Mouse (Mus musculus) midbrain, postnatal 0 days (tissue): ENCODE measurements around the gene Slc9a3. TPM values are rescaled to one million over a fixed set of nuclear protein-coding genes. Genes with fewer than 3 reads are reported as not detected.

Experiments used
- ATAC-seq: fragments of 200-750 bp; cut with Nextera tagmentation; 2 replicates; pipeline ENCODE4 v1.8.0; 2017; ENCODE audit warnings: moderate number of reproducible peaks, mild to moderate bottlenecking, moderate TSS enrichment, moderate library complexity; ENCODE audit not compliant: low FRiP score
- DNase-seq: peaks from one replicate; pipeline ENCODE4 v3.0.0-alpha.2; 2015; ENCODE audit warnings: low spot score
- H3K27ac ChIP-seq: fragments of 300-500 bp; sonication (generic); 2 replicates; pipeline ENCODE4 v1.5.1; 2014; ENCODE audit warnings: low read depth, mild to moderate bottlenecking, low read length, mixed read lengths
- H3K27me3 ChIP-seq: fragments of 300-500 bp; sonication (generic); 2 replicates; pipeline ENCODE4 v1.6.1; 2014; ENCODE audit warnings: low read length, control low read depth, mixed read lengths; ENCODE audit not compliant: insufficient read depth
- H3K36me3 ChIP-seq: fragments of 300-500 bp; sonication (generic); 2 replicates; pipeline ENCODE4 v1.6.1; 2014; ENCODE audit warnings: low read length, control low read depth, mixed read lengths; ENCODE audit not compliant: insufficient read depth
- H3K4me1 ChIP-seq: fragments of 300-500 bp; sonication (generic); 2 replicates; pipeline ENCODE4 v1.6.1; 2014; ENCODE audit warnings: mild to moderate bottlenecking, control low read depth, antibody characterized with exemption, low read length, mixed read lengths; ENCODE audit not compliant: insufficient read depth
- H3K4me2 ChIP-seq: fragments of 300-500 bp; sonication (generic); 2 replicates; pipeline ENCODE4 v1.6.1; 2014; ENCODE audit warnings: low read depth, mild to moderate bottlenecking, low read length, mixed read lengths; ENCODE audit not compliant: poor library complexity, severe bottlenecking
- H3K4me3 ChIP-seq: fragments of 300-500 bp; sonication (generic); 2 replicates; pipeline ENCODE4 v1.5.1; 2014; ENCODE audit warnings: low read depth, mild to moderate bottlenecking, low read length, moderate library complexity
- H3K9ac ChIP-seq: fragments of 300-500 bp; sonication (generic); replicated peaks from 2 replicates; pipeline ENCODE4 v1.6.1; 2014; ENCODE audit warnings: mild to moderate bottlenecking, low read length, moderate library complexity, mixed read lengths; ENCODE audit not compliant: poor library complexity, severe bottlenecking
- H3K9me3 ChIP-seq: fragments of 300-500 bp; sonication (generic); 2 replicates; pipeline ENCODE4 v1.6.1; 2016; ENCODE audit warnings: low read length, control low read depth
- CTCF ChIP-seq: IDR thresholded peaks from 2 replicates; pipeline ENCODE4 v1.5.1; 2016; ENCODE audit warnings: antibody characterized with exemption, mild to moderate bottlenecking
- WGBS: fragments of 180-500 bp; shearing (Covaris S2); extraction: QIAGEN DNeasy Blood & Tissue Kit; methylation state at CpG from one replicate; pipeline ENCODE4 v1.1.7; 2014; 5-methylcytosine and 5-hydroxymethylcytosine counted together
- polyA plus RNA-seq: library from polyadenylated mRNA; unstranded; fragments of >200 nt; fragmentation: Nextera tagmentation; extraction: Ambion mirVana; gene quantifications from 2 replicates; pipeline ENCODE4 v1.2.1, GENCODE M21; 2015
- total RNA-seq: library from RNA; depleted of rRNA; stranded (reverse); fragments of >200 nt; gene quantifications from 2 replicates; pipeline ENCODE4 v1.2.3, GENCODE M21; 2014

The Slc9a3 gene
- total and polyA plus RNA-seq, 2 experiments from 2014 or later: 0.49 to 1.1 TPM

- ATAC-seq (no peak), DNase-seq (peak; percentile 8)
- Histone ChIP-seq H3K9ac (no peak overlapping the region), H3K27ac (no peak overlapping the region), H3K4me3 (no peak overlapping the region), H3K4me1 (no peaks in the 10 kb centered on the region), H3K9me3 (no peaks in the 10 kb centered on the region), H3K4me2 (no peak overlapping the region), H3K36me3 (no peaks in the 10 kb centered on the region), H3K27me3 (no peaks in the 10 kb centered on the region)
- 61% methylated on average over 6 of the region's 6 CpGs for WGBS
- TF ChIP-seq CTCF: no peak
These were observed 7.5 kb upstream of the Slc9a3 start for GRCm38 (mm10) chr13:74113626-74114191.

GRCm38 (mm10) chr13:74121795-74122330 is 606 bp downstream of the Slc9a3 start:
- 33% methylated on average over 14 of the region's 14 CpGs for WGBS
- ATAC-seq (peak; percentile 12; the same call in 1 of the 2 replicates), DNase-seq (no peak)
- peak overlapping the region; percentile 92 for H3K4me2 ChIP-seq
- no peaks in the 10 kb centered on the region for H3K36me3 ChIP-seq
- peaks cover 25% of the 10 kb centered on the region; the same call in 1 of the 2 replicates for H3K27me3 ChIP-seq
- peak overlapping the region; percentile 50; the same call in 1 of the 2 replicates for H3K9ac ChIP-seq
- peak overlapping the region; percentile 46 for H3K4me3 ChIP-seq
- H3K27ac ChIP-seq: no peak overlapping the region
- no peak for TF ChIP-seq CTCF
- peaks cover 9% of the 10 kb centered on the region; the same call in 1 of the 2 replicates for H3K4me1 ChIP-seq
- H3K9me3 ChIP-seq: no peaks in the 10 kb centered on the region

GRCm38 (mm10) chr13:74122632-74123031 is 1.4 kb downstream of the Slc9a3 start:
- Histone ChIP-seq H3K4me1 (peaks cover 9% of the 10 kb centered on the region; the same call in 1 of the 2 replicates), H3K9ac (no peak overlapping the region), H3K36me3 (no peaks in the 10 kb centered on the region), H3K4me2 (no peak overlapping the region), H3K9me3 (no peaks in the 10 kb centered on the region), H3K27ac (no peak overlapping the region), H3K27me3 (peaks cover 25% of the 10 kb centered on the region; the same call in 1 of the 2 replicates), H3K4me3 (no peak overlapping the region)
- DNase-seq: no peak
- ATAC-seq: no peak
- no peak for TF ChIP-seq CTCF
- 68% methylated on average over 3 of the region's 3 CpGs for WGBS

- Histone ChIP-seq H3K27ac (no peak overlapping the region), H3K4me3 (no peak overlapping the region), H3K4me1 (no peaks in the 10 kb centered on the region), H3K27me3 (peaks cover 6% of the 10 kb centered on the region; the same call in 1 of the 2 replicates), H3K9ac (no peak overlapping the region), H3K4me2 (no peak overlapping the region), H3K36me3 (no peaks in the 10 kb centered on the region), H3K9me3 (no peaks in the 10 kb centered on the region)
- TF ChIP-seq CTCF: no peak
- no peak for ATAC-seq
- DNase-seq: no peak
- whole genome bisulfite sequencing: 60% methylated on average over 7 of the region's 7 CpGs
These were observed 6.3 kb downstream of the Slc9a3 start for GRCm38 (mm10) chr13:74127571-74127970.

- ATAC-seq: no peak
- no peaks in the 10 kb centered on the region for H3K9me3 ChIP-seq
- no peak overlapping the region for H3K4me3 ChIP-seq
- no peaks in the 10 kb centered on the region for H3K36me3 ChIP-seq
- H3K9ac ChIP-seq: no peak overlapping the region
- H3K4me2 ChIP-seq: no peak overlapping the region
- WGBS: 85% methylated on average over 6 of the region's 6 CpGs
- H3K27me3 ChIP-seq: no peaks in the 10 kb centered on the region
- no peaks in the 10 kb centered on the region for H3K4me1 ChIP-seq
- no peak for DNase-seq
- H3K27ac ChIP-seq: no peak overlapping the region
- no peak for TF ChIP-seq CTCF
These were observed 8.7 kb downstream of the Slc9a3 start for GRCm38 (mm10) chr13:74129909-74130308.

- no peaks in the 10 kb centered on the region for H3K27me3 ChIP-seq
- WGBS: 85% methylated on average over 7 of the region's 7 CpGs
- TF ChIP-seq CTCF: no peak
- H3K4me1 ChIP-seq: no peaks in the 10 kb centered on the region
- ATAC-seq: no peak
- no peak overlapping the region for H3K9ac ChIP-seq
- no peak for DNase-seq
- H3K36me3 ChIP-seq: no peaks in the 10 kb centered on the region
- no peaks in the 10 kb centered on the region for H3K9me3 ChIP-seq
- H3K4me3 ChIP-seq: no peak overlapping the region
- H3K27ac ChIP-seq: no peak overlapping the region
- H3K4me2 ChIP-seq: no peak overlapping the region
These were observed 17.8 kb downstream of the Slc9a3 start for GRCm38 (mm10) chr13:74138906-74139647.
